Mouse (Mus musculus) brown adipose tissue, adult 24 weeks (tissue): ENCODE results near the gene Ruvbl1. TPM values are rescaled to one million over a fixed set of nuclear protein-coding genes. Genes with fewer than 3 reads are reported as not detected.

Experiments used
- polyA plus RNA-seq: library from polyadenylated mRNA; stranded (reverse); fragments of >200 nt; gene quantifications from 2 replicates; pipeline ENCODE4 v1.2.4, GENCODE M21; 2012; ENCODE audit not compliant: missing spikeins, insufficient read depth, insufficient read length

Ruvbl1 gene
- polyA plus RNA-seq, 1 experiment: 16.4 TPM

Other genes with a start within 250 kb of the Ruvbl1 start
- not detected in 2 replicates for gene Dnajb8, start 243.1 kb upstream of the Ruvbl1 start, polyA plus RNA-seq
- 3.5 and 4.5 TPM in 2 replicates for gene Eefsec, start 18.9 kb upstream of the Ruvbl1 start, polyA plus RNA-seq
- gene Sec61a1, start 53.5 kb downstream of the Ruvbl1 start, polyA plus RNA-seq: 31.7 and 40.8 TPM in 2 replicates
- gene Kbtbd12, start 172.5 kb downstream of the Ruvbl1 start, polyA plus RNA-seq: 3.9 and 6.8 TPM in 2 replicates